Mouse (Mus musculus) frontal cortex, postnatal 36 days (tissue): ENCODE results near the gene Drp2.
A peak's percentile ranks its signal among the peaks of the same experiment; 100 is the strongest.

Experiments used
- DNase-seq, 2 experiments: peaks; one replicate each; pipeline ENCODE4 v3.0.0; 2022; ENCODE audit warnings: low spot score in 2 of 2

Drp2 gene

GRCm38 (mm10) chrX:134403863-134404583 is at the start of gene Drp2:
Drp2 (plus strand) TSS chrX:134404551.
- DNase-seq, result peak; percentile 30 to 33

- no peak for DNase-seq
These were observed 45.0 kb upstream of the Drp2 start for GRCm38 (mm10) chrX:134359336-134359735.

GRCm38 (mm10) chrX:134362156-134362555 is 42.2 kb upstream of the Drp2 start:
- DNase-seq, result no peak

- no peak for DNase-seq
These were observed 38.9 kb upstream of the Drp2 start for GRCm38 (mm10) chrX:134365421-134365820.

GRCm38 (mm10) chrX:134366547-134366946 is 37.8 kb upstream of the Drp2 start:
- DNase-seq, result no peak

- no peak for DNase-seq
These were observed 33.1 kb upstream of the Drp2 start for GRCm38 (mm10) chrX:134371279-134371678.

- DNase-seq, result no peak
These were observed 30.2 kb upstream of the Drp2 start for GRCm38 (mm10) chrX:134374190-134374589.

GRCm38 (mm10) chrX:134384896-134385295 is 19.5 kb upstream of the Drp2 start:
- DNase-seq, result no peak

GRCm38 (mm10) chrX:134398972-134399371 is 5.4 kb upstream of the Drp2 start:
- DNase-seq, result peak in 1 of 2 experiments; percentile 47

GRCm38 (mm10) chrX:134404584-134404955 is 219 bp downstream of the Drp2 start:
- DNase-seq, result peak; percentile 33 to 41

GRCm38 (mm10) chrX:134409354-134409900 is 5.1 kb downstream of the Drp2 start:
- no peak for DNase-seq

- DNase-seq, result no peak
These were observed 7.7 kb downstream of the Drp2 start for GRCm38 (mm10) chrX:134412096-134412495.

- DNase-seq, result no peak
These were observed 15.7 kb downstream of the Drp2 start for GRCm38 (mm10) chrX:134420097-134420496.

GRCm38 (mm10) chrX:134424263-134424662 is 19.9 kb downstream of the Drp2 start:
- no peak for DNase-seq

GRCm38 (mm10) chrX:134425798-134426197 is 21.4 kb downstream of the Drp2 start:
- DNase-seq, result peak in 1 of 2 experiments; percentile 20

GRCm38 (mm10) chrX:134426819-134427218 is 22.5 kb downstream of the Drp2 start:
- no peak for DNase-seq

- DNase-seq, result no peak
These were observed 23.0 kb downstream of the Drp2 start for GRCm38 (mm10) chrX:134427307-134427706.

GRCm38 (mm10) chrX:134474988-134475710 is 70.8 kb downstream of the Drp2 start:
- DNase-seq, result no peak

GRCm38 (mm10) chrX:134476290-134476689 is 71.9 kb downstream of the Drp2 start, which contains the start of gene Taf7l:
Taf7l (minus strand) TSS chrX:134476490.
- DNase-seq, result no peak

- no peak for DNase-seq
These were observed 77.4 kb downstream of the Drp2 start for GRCm38 (mm10) chrX:134481720-134482119.

- no peak for DNase-seq
These were observed 96.3 kb downstream of the Drp2 start for GRCm38 (mm10) chrX:134500651-134501050.
